Mouse (Mus musculus) CH12.LX (cell line): ENCODE data around the gene Lman1l.

Experiments
- BHLHE40 ChIP-seq: IDR thresholded peaks from 2 replicates; pipeline ENCODE4 v1.6.1; 2011; ENCODE audit warnings: mild to moderate bottlenecking, low read depth, low read length, improper control_type of control experiment
- CHD1 ChIP-seq: IDR thresholded peaks from 2 replicates; pipeline ENCODE4 v1.6.1; 2012; ENCODE audit warnings: low read depth, low read length, improper control_type of control experiment, inconsistent platforms
- CHD2 ChIP-seq: IDR thresholded peaks from 2 replicates; pipeline ENCODE4 v1.6.1; 2011; ENCODE audit warnings: low read length, improper control_type of control experiment
- CTCF ChIP-seq, 2 experiments: IDR thresholded peaks in 1 of 2; conservative IDR thresholded peaks in 1 of 2; 2 replicates each; pipeline ENCODE4 v1.5.1; 2011 to 2012; ENCODE audit warnings: low read depth in 2 of 2, low read length in 2 of 2, improper control_type of control experiment in 1 of 2, inconsistent platforms in 1 of 2, mild to moderate bottlenecking in 1 of 2, moderate library complexity in 1 of 2
- E2F4 ChIP-seq: IDR thresholded peaks from 2 replicates; pipeline ENCODE4 v1.6.1; 2011; ENCODE audit warnings: low read depth, low read length, improper control_type of control experiment; ENCODE audit not compliant: insufficient replicate concordance
- EP300 ChIP-seq: IDR thresholded peaks from 2 replicates; pipeline ENCODE4 v1.6.1; 2011; ENCODE audit warnings: low read length, improper control_type of control experiment
- KAT2A ChIP-seq: IDR thresholded peaks from 2 replicates; pipeline ENCODE4 v1.6.1; 2012; ENCODE audit warnings: low read length, improper control_type of control experiment, inconsistent platforms; ENCODE audit not compliant: insufficient replicate concordance
- MAFK ChIP-seq: IDR thresholded peaks from 2 replicates; pipeline ENCODE4 v1.6.1; 2011; ENCODE audit warnings: low read length, improper control_type of control experiment; ENCODE audit not compliant: insufficient replicate concordance
- MAX ChIP-seq: IDR thresholded peaks from 2 replicates; pipeline ENCODE4 v1.6.1; 2011; ENCODE audit warnings: low read length, improper control_type of control experiment
- MEF2A ChIP-seq: IDR thresholded peaks from 2 replicates; pipeline ENCODE4 v1.6.1; 2014; ENCODE audit warnings: low read depth, mild to moderate bottlenecking, inconsistent platforms, low read length, improper control_type of control experiment, borderline replicate concordance
- PAX5 ChIP-seq: IDR thresholded peaks from 2 replicates; pipeline ENCODE4 v1.6.1; 2012; ENCODE audit warnings: low read length, inconsistent platforms, mixed read lengths
- POLR2A ChIP-seq: IDR thresholded peaks from 2 replicates; pipeline ENCODE4 v1.6.1; 2011; ENCODE audit warnings: low read depth, mild to moderate bottlenecking, improper control_type of control experiment, low read length
- UBTF ChIP-seq: IDR thresholded peaks from 2 replicates; pipeline ENCODE4 v1.6.1; 2012; ENCODE audit warnings: low read depth, mild to moderate bottlenecking, inconsistent platforms, low read length, improper control_type of control experiment, moderate library complexity
- USF1 ChIP-seq: IDR thresholded peaks from 2 replicates; pipeline ENCODE4 v1.6.1; 2014; ENCODE audit warnings: low read depth, mild to moderate bottlenecking, inconsistent platforms, low read length, improper control_type of control experiment

- TF ChIP-seq EP300: no peak
- no peak for TF ChIP-seq KAT2A
- no peak for TF ChIP-seq MAX
- TF ChIP-seq POLR2A: no peak
- no peak for TF ChIP-seq BHLHE40
- TF ChIP-seq USF1: no peak
- no peak for TF ChIP-seq CTCF (conservative IDR thresholded peaks at IDR 0.05 in 1 of 2, IDR thresholded peaks at IDR 0.05 in 1 of 2; ENCODE audit: low read depth in 2 of 2, low read length in 2 of 2)
- TF ChIP-seq MEF2A: no peak
- no peak for TF ChIP-seq E2F4
- TF ChIP-seq CHD2: no peak
- TF ChIP-seq UBTF: no peak
- no peak for TF ChIP-seq PAX5
- TF ChIP-seq MAFK: no peak
- no peak for TF ChIP-seq CHD1
Measured at GRCm38 (mm10) chr9:57624295-57624694, 3.7 kb upstream of the Lman1l start.
